Mouse (Mus musculus): ENCODE measurements around the gene Tmc2. TPM values are rescaled to one million over a fixed set of nuclear protein-coding genes. Genes with fewer than 3 reads are reported as not detected.
A peak's percentile ranks its signal among the peaks of the same experiment; 100 is the strongest.

Tmc2 gene
- polyA plus RNA-seq, 1 experiment, result not detected

DNA sequence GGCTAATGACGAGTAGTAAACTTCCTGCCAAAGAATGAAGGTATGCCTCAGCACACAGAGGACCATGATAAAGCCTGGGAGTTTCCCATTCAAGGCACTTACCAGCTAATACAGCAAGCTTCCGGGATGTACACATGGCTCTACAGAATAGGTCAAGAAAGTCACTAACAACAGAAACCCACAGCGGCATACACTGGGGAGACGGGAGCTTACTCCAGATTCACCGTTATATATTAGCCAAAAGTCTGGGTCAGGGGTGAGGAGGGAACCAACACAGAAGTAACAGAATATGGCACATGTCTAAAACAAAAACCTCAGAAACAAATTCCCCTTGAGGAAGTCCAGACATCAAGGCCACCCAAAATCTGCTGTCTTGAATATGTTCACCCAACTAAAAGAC, 32.3 kb upstream of the Tmc2 start:
- H3K4me1 ChIP-seq (replicated peaks; ENCODE audit: control insufficient read depth, insufficient read depth, low read length), result no peaks in the 10 kb centered on the region
- no peak for TF ChIP-seq POLR2A (IDR thresholded peaks at IDR 0.05; ENCODE audit: control insufficient read depth, extremely low read depth, insufficient read depth, low read length, poor library complexity)
- TF ChIP-seq CTCF (IDR thresholded peaks at IDR 0.05; ENCODE audit: borderline replicate concordance, control insufficient read depth, extremely low read depth, insufficient read depth, low read length, poor library complexity), result no peak
- H3K27me3 ChIP-seq (ENCODE audit: control insufficient read depth, insufficient read depth, low read length), result no peaks in the 10 kb centered on the region
- no peak overlapping the region for H3K27ac ChIP-seq (ENCODE audit: control insufficient read depth, insufficient read depth, low read length)
- DNase-seq, result no peak
- H3K4me3 ChIP-seq (ENCODE audit: control insufficient read depth, insufficient read depth, low read length), result no peak overlapping the region
- 90% methylated on average over 5 of the region's 5 CpGs for WGBS
- H3K36me3 ChIP-seq (ENCODE audit: control insufficient read depth, insufficient read depth, low read length), result no peaks in the 10 kb centered on the region; the same call in 1 of the 2 replicates

DNA sequence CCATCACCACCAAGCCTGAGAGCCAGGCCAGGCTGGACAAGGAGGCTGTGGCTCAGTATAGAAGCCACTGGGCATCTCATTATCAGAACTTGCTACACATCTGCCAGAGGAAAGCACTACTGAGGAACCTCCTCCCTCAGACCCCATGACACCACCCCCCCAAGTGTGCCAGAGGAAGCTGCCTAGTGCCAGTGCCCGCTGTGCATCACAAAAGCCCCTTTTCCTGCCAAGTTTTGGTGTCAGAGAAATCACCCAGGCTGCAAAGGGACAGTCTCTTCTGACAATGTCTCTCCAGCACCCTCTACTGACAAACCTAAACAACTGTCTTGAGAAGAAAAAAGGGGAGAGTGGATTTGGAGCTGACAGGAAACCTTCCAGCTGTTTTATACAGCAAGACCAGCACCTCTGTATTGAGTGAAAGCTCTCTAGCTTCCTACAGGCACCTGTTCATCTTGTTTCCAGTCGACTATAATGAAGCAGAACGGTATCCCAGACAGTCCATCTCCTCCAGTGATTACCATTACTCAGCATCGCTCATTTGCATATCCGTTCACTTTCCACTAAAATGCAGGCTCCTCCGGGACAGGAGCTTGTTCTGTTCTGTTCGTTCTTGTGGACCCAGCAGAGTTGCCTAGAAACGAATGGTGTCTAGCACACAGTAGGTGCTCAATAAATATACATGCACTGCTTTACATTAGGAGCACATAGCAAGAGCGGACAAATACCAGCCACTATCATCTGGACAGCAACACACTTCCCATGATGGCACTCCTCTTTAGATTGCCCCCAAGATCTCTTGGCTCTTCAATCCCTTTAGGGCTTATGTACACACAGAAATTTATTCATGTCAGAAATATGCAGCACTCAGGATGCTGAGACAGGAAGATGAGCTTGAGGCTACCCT, 28.4 kb upstream of the Tmc2 start:
- no peak overlapping the region for H3K4me3 ChIP-seq (ENCODE audit: control insufficient read depth, insufficient read depth, low read length)
- TF ChIP-seq POLR2A (IDR thresholded peaks at IDR 0.05; ENCODE audit: control insufficient read depth, extremely low read depth, insufficient read depth, low read length, poor library complexity) (no peak), CTCF (IDR thresholded peaks at IDR 0.05; ENCODE audit: borderline replicate concordance, control insufficient read depth, extremely low read depth, insufficient read depth, low read length, poor library complexity) (no peak)
- peaks cover 27% of the 10 kb centered on the region for H3K36me3 ChIP-seq (ENCODE audit: control insufficient read depth, insufficient read depth, low read length)
- 82% methylated on average over 9 of the region's 9 CpGs for WGBS
- H3K27me3 ChIP-seq (ENCODE audit: control insufficient read depth, insufficient read depth, low read length), result no peaks in the 10 kb centered on the region
- no peak overlapping the region for H3K27ac ChIP-seq (ENCODE audit: control insufficient read depth, insufficient read depth, low read length)
- no peak for DNase-seq
- no peaks in the 10 kb centered on the region for H3K4me1 ChIP-seq (replicated peaks; ENCODE audit: control insufficient read depth, insufficient read depth, low read length)

DNA sequence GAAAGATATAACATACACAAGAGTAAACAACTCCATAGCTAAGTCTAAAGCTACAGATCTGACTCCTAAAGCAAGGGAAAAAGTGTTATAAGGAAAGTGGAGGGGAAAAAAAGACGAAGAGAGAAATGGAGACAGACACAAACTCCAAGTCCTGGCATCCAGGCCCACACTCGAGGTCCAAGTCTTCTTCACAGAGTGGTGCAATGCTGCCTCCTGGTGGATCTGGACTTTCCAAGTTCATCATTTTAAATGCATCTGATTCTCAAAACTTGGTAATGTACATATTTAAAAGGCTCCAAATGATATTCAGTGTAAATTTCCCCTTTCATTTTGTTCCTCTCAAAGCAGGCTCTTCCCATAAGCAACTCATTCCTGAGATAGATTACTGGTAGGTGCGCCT, 27.1 kb upstream of the Tmc2 start:
- Histone ChIP-seq H3K36me3 (ENCODE audit: control insufficient read depth, insufficient read depth, low read length) (peaks cover 40% of the 10 kb centered on the region), H3K27me3 (ENCODE audit: control insufficient read depth, insufficient read depth, low read length) (no peaks in the 10 kb centered on the region), H3K27ac (ENCODE audit: control insufficient read depth, insufficient read depth, low read length) (no peak overlapping the region), H3K4me1 (replicated peaks; ENCODE audit: control insufficient read depth, insufficient read depth, low read length) (no peaks in the 10 kb centered on the region), H3K4me3 (ENCODE audit: control insufficient read depth, insufficient read depth, low read length) (no peak overlapping the region)
- TF ChIP-seq CTCF (IDR thresholded peaks at IDR 0.05; ENCODE audit: borderline replicate concordance, control insufficient read depth, extremely low read depth, insufficient read depth, low read length, poor library complexity) (no peak), POLR2A (IDR thresholded peaks at IDR 0.05; ENCODE audit: control insufficient read depth, extremely low read depth, insufficient read depth, low read length, poor library complexity) (no peak)
- WGBS, result 56% methylated on average over 3 of the region's 3 CpGs
- peak; percentile 27 for DNase-seq

DNA sequence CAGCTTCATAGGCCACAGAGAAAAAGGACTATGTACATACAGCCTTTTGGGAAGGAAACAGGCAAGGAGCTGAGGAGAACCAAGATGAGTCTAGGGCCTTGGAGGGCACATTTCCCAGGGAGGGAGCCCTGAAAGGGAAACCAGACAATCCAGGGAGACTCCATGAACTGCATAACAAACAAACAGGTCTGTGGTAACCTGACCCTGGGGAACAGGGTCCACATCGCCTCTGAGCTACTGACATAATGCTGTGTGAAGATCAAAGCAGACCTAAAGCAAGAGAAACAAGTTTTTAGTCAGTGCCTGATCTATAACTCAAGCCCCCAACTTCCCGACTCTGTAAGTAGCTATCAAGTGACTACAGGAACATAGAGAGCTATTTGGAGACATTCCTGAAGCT, 23.3 kb upstream of the Tmc2 start:
- 95% methylated on average over 2 of the region's 2 CpGs for WGBS
- no peak for DNase-seq
- no peak for TF ChIP-seq POLR2A (IDR thresholded peaks at IDR 0.05; ENCODE audit: control insufficient read depth, extremely low read depth, insufficient read depth, low read length, poor library complexity)
- TF ChIP-seq CTCF (IDR thresholded peaks at IDR 0.05; ENCODE audit: borderline replicate concordance, control insufficient read depth, extremely low read depth, insufficient read depth, low read length, poor library complexity), result no peak
- peaks cover 73% of the 10 kb centered on the region for H3K36me3 ChIP-seq (ENCODE audit: control insufficient read depth, insufficient read depth, low read length)
- H3K27me3 ChIP-seq (ENCODE audit: control insufficient read depth, insufficient read depth, low read length), result no peaks in the 10 kb centered on the region
- H3K27ac ChIP-seq (ENCODE audit: control insufficient read depth, insufficient read depth, low read length), result no peak overlapping the region
- no peak overlapping the region for H3K4me3 ChIP-seq (ENCODE audit: control insufficient read depth, insufficient read depth, low read length)
- peaks cover 1% of the 10 kb centered on the region; the same call in 1 of the 2 replicates for H3K4me1 ChIP-seq (replicated peaks; ENCODE audit: control insufficient read depth, insufficient read depth, low read length)

DNA sequence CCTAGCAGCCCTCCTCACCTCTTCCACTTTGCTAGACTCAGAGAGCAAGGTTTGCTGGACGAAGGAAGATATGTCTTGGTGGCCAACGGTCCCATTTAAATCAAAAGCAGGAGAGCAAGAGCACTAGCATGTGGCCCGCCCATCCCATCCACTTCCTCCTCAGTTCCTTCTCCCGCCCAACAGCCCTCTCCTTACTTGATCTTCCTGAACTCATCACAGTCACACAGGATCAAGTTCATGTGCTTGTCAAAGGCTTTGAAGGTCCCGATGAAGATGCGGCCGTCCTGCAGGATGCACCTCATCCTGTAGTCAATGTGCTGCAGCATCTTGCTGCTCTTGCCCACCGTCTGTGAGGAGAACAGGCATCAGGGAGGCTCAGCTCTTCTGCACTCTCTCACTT, 18.2 kb upstream of the Tmc2 start:
- TF ChIP-seq POLR2A (IDR thresholded peaks at IDR 0.05; ENCODE audit: control insufficient read depth, extremely low read depth, insufficient read depth, low read length, poor library complexity) (no peak), CTCF (IDR thresholded peaks at IDR 0.05; ENCODE audit: borderline replicate concordance, control insufficient read depth, extremely low read depth, insufficient read depth, low read length, poor library complexity) (no peak)
- Histone ChIP-seq H3K4me3 (ENCODE audit: control insufficient read depth, insufficient read depth, low read length) (no peak overlapping the region), H3K36me3 (ENCODE audit: control insufficient read depth, insufficient read depth, low read length) (peaks cover 43% of the 10 kb centered on the region), H3K27me3 (ENCODE audit: control insufficient read depth, insufficient read depth, low read length) (no peaks in the 10 kb centered on the region), H3K27ac (ENCODE audit: control insufficient read depth, insufficient read depth, low read length) (no peak overlapping the region), H3K4me1 (replicated peaks; ENCODE audit: control insufficient read depth, insufficient read depth, low read length) (peaks cover 7% of the 10 kb centered on the region; the same call in 1 of the 2 replicates)
- 73% methylated on average over 8 of the region's 8 CpGs for WGBS
- DNase-seq, result no peak

DNA sequence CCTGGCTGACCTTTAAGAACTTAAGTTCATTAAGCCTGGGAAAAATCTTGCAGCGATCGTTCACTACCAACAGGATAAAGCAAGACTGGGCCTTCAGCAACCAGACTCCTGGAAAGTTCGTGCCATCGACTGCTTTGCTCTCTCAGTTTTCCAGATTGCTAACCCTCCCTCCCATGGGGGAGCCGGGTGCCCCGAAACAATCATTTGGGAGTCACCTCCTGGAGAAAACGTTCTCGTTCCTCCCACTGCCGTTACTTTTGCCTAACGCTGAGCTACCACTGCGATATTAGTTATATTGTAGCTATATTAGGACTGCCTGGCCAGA, 16.7 kb upstream of the Tmc2 start:
- Histone ChIP-seq H3K27me3 (ENCODE audit: control insufficient read depth, insufficient read depth, low read length) (no peaks in the 10 kb centered on the region), H3K4me3 (ENCODE audit: control insufficient read depth, insufficient read depth, low read length) (peak overlapping the region; percentile 99), H3K27ac (ENCODE audit: control insufficient read depth, insufficient read depth, low read length) (peak overlapping the region; percentile 53; the same call in 1 of the 2 replicates), H3K36me3 (ENCODE audit: control insufficient read depth, insufficient read depth, low read length) (peaks cover 28% of the 10 kb centered on the region), H3K4me1 (replicated peaks; ENCODE audit: control insufficient read depth, insufficient read depth, low read length) (peaks cover 7% of the 10 kb centered on the region; the same call in 1 of the 2 replicates)
- TF ChIP-seq POLR2A (IDR thresholded peaks at IDR 0.05; ENCODE audit: control insufficient read depth, extremely low read depth, insufficient read depth, low read length, poor library complexity) (no peak), CTCF (IDR thresholded peaks at IDR 0.05; ENCODE audit: borderline replicate concordance, control insufficient read depth, extremely low read depth, insufficient read depth, low read length, poor library complexity) (no peak)
- DNase-seq, result no peak
- WGBS, result under 1% methylated on average over 11 of the region's 11 CpGs

All from thymus, adult 2 months (tissue).